Mouse (Mus musculus) lung, postnatal 25 days (tissue): ENCODE results near the gene Trak1.
A peak's percentile ranks its signal among the peaks of the same experiment; 100 is the strongest.

ENCODE experiments used
- DNase-seq: peaks from one replicate; pipeline ENCODE4 v3.0.0; 2022; ENCODE audit warnings: low spot score

Trak1 gene

DNA sequence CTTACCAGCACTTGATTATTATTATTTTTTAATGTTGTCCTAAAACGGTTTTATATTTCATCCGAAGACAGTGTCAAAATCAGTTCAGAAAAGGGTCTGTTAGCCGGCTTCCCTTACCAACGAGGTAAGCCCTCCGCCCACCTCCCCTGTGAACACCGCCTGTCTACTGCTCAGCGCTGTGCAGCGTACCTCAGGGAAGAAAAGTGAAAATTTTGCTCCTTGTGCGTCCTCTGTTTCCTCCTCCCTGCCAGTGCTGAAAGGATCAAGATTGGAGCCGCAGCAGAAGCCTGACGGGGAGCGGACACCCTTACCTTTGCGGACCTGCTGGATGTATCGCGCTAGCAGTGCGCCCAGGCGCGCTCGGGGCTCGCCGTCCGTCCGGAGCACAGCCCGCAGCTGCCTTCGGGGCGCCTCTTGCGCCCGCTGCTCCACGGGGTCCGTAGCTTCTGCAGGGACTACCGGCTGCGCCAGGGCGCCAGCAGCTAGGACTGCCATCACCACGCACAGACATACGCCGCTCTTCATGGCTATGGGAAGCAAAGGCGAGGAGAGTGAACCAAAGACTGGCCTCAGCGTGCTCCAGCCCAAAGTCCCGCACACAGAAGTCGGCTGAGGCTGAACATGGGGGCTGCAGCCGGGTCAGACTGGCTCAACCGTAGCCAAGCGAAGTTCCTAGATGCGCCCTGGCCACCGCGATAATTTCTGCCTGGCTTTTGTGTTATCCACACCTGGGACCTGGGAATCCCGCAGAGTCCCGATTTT, 196.9 kb downstream of the Trak1 start:
- DNase-seq = no peak

DNA sequence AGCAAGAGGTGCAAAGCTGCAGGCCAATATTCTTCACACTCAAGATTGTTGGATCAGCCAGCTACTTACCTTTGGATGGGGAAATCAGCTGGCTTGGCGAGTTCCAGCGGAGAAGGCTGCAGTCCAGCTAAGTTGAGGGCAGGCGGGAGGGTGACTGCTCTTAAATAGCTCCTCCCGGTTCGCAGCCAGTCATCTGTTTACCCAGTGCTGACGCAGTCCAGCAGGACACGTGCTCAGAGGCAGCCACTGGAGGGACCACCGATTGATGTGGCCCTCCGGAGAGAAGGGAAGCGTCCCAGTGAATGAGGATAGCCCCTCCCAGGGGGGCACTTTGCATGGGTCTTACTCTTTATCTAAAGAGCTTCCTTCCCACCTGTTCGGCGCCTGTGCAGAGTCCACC, 198.2 kb downstream of the Trak1 start, which contains the start of gene Cck:
Cck (minus strand) TSS at position 166 of the 400 bp plus-strand sequence.
- DNase-seq = peak; percentile 46

DNA sequence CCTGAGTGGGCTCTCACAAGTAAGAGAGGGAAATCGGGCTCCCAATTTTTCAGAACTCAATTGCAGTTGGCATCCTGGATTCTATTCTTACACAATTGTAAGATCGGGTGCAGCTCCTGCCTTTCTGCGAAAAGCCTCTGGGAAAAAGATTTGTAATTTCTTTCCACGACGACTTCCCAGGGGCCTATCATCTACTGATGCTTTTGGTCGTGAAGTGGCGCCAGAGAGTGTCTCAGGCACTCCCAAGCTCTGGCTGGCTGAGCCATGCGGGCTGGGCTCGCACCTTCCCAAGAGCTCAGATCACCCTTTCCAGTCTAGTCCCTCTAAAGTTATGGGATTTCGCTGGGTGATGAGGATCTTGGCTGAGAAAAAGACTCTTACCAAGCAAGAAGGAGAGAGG, 198.8 kb downstream of the Trak1 start:
- no peak for DNase-seq

DNA sequence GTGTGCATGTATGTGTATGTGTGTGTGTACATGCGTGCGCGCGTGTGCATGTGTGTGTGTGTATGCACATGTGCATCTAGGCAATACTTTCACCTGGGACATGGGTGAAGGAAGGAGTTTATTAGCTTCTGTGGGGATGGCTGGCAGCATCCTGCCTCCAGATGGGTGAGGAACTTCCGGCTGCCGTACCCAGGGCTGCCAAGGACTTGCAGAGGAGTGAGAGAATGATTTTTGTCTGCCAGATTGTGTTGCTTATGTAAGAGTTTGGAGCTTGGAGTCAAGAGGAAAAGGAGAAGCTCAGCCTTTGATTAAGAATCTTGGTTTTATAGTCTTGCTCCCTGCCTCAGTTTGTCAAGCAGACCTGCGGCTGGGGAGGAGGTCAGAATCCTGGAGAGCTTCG, 208.0 kb downstream of the Trak1 start:
- DNase-seq = no peak

DNA sequence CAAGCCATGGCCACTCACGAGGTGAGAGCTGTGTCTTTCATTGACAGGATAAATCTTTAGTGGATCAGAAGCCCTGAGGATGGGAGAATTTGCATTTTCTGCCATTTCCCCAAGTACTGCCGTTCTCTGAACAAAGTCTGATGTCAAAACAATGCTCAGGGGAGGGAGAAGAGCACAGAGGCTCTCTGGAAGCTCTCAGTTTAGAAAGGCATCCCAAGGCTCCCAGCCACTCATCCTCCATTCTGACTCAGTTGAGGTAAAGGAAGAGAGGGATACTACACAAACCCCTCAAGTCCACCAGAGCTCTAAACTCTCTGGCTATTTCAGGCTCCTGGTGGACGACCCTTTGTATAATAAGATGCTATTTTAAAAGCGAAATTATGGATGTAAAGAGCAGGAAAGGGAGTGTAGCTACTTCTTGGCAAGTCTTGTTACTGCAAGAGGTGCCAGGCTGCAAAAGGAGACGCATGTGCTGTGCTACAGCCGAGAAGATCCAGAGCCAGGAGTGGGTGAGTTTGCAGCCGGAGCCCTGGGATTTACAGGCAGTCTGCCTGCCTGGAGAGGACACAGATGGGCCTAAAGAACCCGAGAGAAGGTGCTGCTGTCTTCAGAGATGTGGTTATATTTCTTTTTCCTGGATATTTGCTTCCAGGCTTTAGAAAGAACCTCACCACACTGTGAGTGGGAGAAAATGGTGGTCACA, 209.3 kb downstream of the Trak1 start:
- no peak for DNase-seq

DNA sequence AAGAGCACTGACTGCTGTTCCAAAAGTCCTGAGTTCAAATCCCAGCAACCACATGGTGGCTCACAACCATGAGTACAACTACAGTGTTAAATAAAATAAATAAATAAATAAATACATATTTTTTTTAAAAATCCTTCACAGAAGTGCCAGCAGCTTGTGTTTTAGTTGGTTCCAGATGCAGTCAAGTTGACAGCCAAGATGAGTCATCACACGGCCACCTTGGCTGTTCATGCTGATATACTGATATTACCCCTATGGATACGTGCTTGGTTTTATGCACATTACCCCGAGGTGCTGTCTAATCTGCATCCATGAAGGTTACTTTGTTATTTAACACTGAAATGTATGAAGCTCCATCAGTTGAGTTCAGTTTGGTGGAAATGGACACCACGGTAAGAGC, 214.6 kb downstream of the Trak1 start:
- no peak for DNase-seq

DNA sequence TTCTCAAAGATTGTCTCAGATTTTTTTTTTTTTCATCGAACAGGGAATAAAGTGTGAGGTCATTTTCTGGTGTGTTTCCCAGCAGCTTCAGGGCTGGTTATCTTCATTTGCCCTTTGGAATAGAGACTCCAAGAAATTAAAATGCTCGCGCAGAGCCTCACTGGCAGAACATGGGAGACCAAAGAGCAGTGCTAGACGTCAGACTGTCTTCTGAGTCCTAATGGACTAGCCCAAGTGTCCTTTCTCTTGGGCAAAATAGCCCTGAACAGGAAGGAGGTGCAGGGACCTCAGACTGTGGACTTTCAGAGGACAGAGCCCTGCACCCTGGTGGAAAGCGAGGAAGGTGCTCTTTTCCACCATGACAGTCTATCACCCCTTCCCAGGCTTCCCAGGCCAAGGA, 217.2 kb downstream of the Trak1 start:
- no peak for DNase-seq

DNA sequence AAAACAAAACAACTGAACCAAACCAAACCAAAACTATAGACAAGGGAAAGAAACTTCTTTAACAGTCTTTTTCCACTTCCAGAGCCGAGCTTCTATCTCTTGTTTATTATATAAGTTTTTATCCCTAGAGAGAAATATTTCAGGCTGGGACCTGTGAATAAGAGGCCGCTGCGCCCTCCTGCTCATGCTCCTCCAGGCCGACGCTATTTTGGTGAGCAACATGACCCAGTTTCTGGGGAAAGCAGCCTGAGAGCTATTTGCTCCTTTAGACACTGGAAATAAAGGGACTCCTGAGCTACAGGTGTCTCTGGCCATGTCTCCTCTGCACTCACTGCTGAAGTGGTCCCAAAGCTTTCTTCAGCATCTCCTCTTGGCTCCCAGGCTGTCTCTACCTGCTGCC, 222.7 kb downstream of the Trak1 start:
- no peak for DNase-seq
